In the genomic region with DNA sequence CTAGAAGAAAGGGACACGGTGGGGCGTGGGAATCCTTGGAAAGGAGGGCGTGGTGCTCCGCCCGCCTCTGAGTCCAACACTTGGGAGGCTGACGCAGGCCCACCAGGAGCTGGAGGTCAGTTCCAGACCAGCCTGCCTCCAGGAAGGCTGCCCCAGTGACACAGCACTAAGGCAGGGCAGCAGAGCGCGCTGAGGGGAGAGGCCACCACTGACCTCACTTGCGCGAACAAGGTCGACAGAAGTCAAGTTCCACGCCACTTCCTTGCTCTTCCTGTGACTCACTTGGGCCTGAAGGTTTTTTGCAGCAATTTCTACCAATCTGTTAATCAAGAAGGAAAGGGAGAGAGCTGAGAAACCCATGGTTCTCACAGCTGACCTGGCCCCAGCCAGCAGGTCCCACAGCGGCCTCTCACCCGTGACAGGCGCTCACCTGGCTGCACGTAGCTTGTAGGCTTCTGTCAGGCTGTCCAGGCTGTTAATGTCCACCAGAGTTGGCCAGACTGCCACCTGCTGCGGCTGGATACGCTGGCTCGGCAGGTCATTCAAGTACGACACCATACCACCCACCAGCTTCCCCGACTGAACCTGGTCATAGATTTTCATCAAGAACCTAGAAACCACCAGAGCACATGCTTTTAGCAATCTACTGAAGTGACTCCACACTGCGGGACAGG, we compare ENCODE assay signal across 17 mouse cellular contexts. TPM values are rescaled to one million over a fixed set of nuclear protein-coding genes. Genes with fewer than 3 reads are reported as not detected.
DNase-seq lines count a peak whose midpoint lies in the region; ATAC-seq and TF ChIP-seq lines count a peak whose summit lies in the region.
"Had no signal": no experiment of that assay in that cellular context is flagged by ENCODE, and none has a peak within 500 bp of the region (broad histone marks: within the 10 kb centered on the region; RNA-seq: fewer than 3 reads in every experiment).

No protein-coding gene starts in this region.

- no peak overlapping the region for H3K27ac ChIP-seq in intestine, embryonic 15.5 days
- no peak overlapping the region for H3K27ac ChIP-seq in intestine, embryonic 16.5 days (ENCODE audit: low read length)
- peak overlapping the region; percentile 15; the same call in 1 of the 2 replicates for H3K27ac ChIP-seq in intestine, postnatal 0 days (ENCODE audit: low read depth, low read length)
- peak overlapping the region; percentile 87 for H3K27ac ChIP-seq in kidney, embryonic 16.5 days (ENCODE audit: low read length)
- H3K27ac ChIP-seq: embryonic facial prominence, embryonic 12.5 days; heart, embryonic 15.5 days; neural tube, embryonic 13.5 days had no signal

- no peak overlapping the region for H3K9ac ChIP-seq in intestine, embryonic 15.5 days
- no peak overlapping the region for H3K9ac ChIP-seq in intestine, embryonic 16.5 days (ENCODE audit: low read depth, low read length)
- no peak overlapping the region for H3K9ac ChIP-seq in intestine, postnatal 0 days (ENCODE audit: low read depth, low read length)
- no peak overlapping the region for H3K9ac ChIP-seq in kidney, embryonic 16.5 days (replicated peaks; ENCODE audit: low read length)
- H3K9ac ChIP-seq: embryonic facial prominence, embryonic 12.5 days; heart, embryonic 15.5 days; neural tube, embryonic 13.5 days had no signal

- peaks cover 48% of the 10 kb centered on the region for H3K36me3 ChIP-seq in intestine, embryonic 15.5 days
- H3K36me3 ChIP-seq in intestine, embryonic 16.5 days (ENCODE audit: control insufficient read depth, insufficient read depth, low read length), result peaks cover 22% of the 10 kb centered on the region
- peaks cover 75% of the 10 kb centered on the region for H3K36me3 ChIP-seq in intestine, postnatal 0 days (ENCODE audit: control insufficient read depth, insufficient read depth)
- peaks cover 53% of the 10 kb centered on the region for H3K36me3 ChIP-seq in kidney, embryonic 16.5 days (ENCODE audit: insufficient read depth, low read length)

- no peak overlapping the region for H3K4me2 ChIP-seq in intestine, embryonic 15.5 days (replicated peaks)
- no peak overlapping the region for H3K4me2 ChIP-seq in intestine, embryonic 16.5 days (ENCODE audit: low read depth, low read length)
- H3K4me2 ChIP-seq in intestine, postnatal 0 days (replicated peaks; ENCODE audit: low read depth), result no peak overlapping the region
- no peak overlapping the region for H3K4me2 ChIP-seq in kidney, embryonic 16.5 days (replicated peaks; ENCODE audit: low read depth, low read length)
- H3K4me2 ChIP-seq: embryonic facial prominence, embryonic 12.5 days; heart, embryonic 15.5 days; neural tube, embryonic 13.5 days had no signal

- no peak overlapping the region for H3K4me3 ChIP-seq in intestine, embryonic 15.5 days (replicated peaks)
- no peak overlapping the region for H3K4me3 ChIP-seq in intestine, embryonic 16.5 days (ENCODE audit: low read length)
- no peak overlapping the region for H3K4me3 ChIP-seq in intestine, postnatal 0 days (ENCODE audit: low read depth, low read length)
- H3K4me3 ChIP-seq in kidney, embryonic 16.5 days (ENCODE audit: low read length), result no peak overlapping the region
- H3K4me3 ChIP-seq: embryonic facial prominence, embryonic 12.5 days; heart, embryonic 15.5 days; neural tube, embryonic 13.5 days had no signal

- whole genome bisulfite sequencing in intestine, embryonic 15.5 days, result 86% methylated on average over 22 of the region's 22 CpGs
- WGBS in intestine, embryonic 16.5 days, result 85% methylated on average over 22 of the region's 22 CpGs
- 82% methylated on average over 22 of the region's 22 CpGs for WGBS in intestine, postnatal 0 days
- 66% methylated on average over 22 of the region's 22 CpGs for WGBS in kidney, embryonic 16.5 days

- 0 out of 2 replicates have a peak, but pooled peaks cover 2% of the 10 kb centered on the region for H3K4me1 ChIP-seq in intestine, embryonic 15.5 days (replicated peaks)
- no peaks in the 10 kb centered on the region for H3K4me1 ChIP-seq in intestine, embryonic 16.5 days (ENCODE audit: control insufficient read depth, insufficient read depth, low read length)
- H3K4me1 ChIP-seq in intestine, postnatal 0 days (replicated peaks; ENCODE audit: control insufficient read depth, insufficient read depth, low read length), result no peaks in the 10 kb centered on the region
- H3K4me1 ChIP-seq in kidney, embryonic 16.5 days (ENCODE audit: insufficient read depth, low read length), result peaks cover 8% of the 10 kb centered on the region; the same call in 1 of the 2 replicates
- H3K4me1 ChIP-seq: embryonic facial prominence, embryonic 12.5 days; heart, embryonic 15.5 days; neural tube, embryonic 13.5 days had no signal

- ATAC-seq in intestine, embryonic 15.5 days, result 0 out of 2 replicates have a peak, but pooled peaks have one; percentile 27
- no peak for ATAC-seq in intestine, embryonic 16.5 days
- ATAC-seq in intestine, postnatal 0 days, result peak; percentile 20; the same call in 1 of the 2 replicates
- ATAC-seq in kidney, embryonic 16.5 days (ENCODE audit: low FRiP score, low TSS enrichment), result peak; percentile 88
- no peak for ATAC-seq in erythroblast, adult 5-6 weeks (replicated peaks; ENCODE audit: low FRiP score, poor library complexity, severe bottlenecking)

- no peak for TF ChIP-seq CTCF in intestine, postnatal 0 days (IDR thresholded peaks at IDR 0.05; ENCODE audit: low read depth)

- no peak for DNase-seq in right cerebral cortex, postnatal 36 days (ENCODE audit: low spot score in 2 of 2)
- DNase-seq in layer of hippocampus, adult 11-12 months (ENCODE audit: low spot score), result no peak
- DNase-seq: cerebellum, adult 11 months; gastrocnemius, postnatal 10 days; heart, adult 18-20 months; lung, adult 2 months; lung, postnatal 36 days; right cerebral cortex, postnatal 14 days; thymus, postnatal 14 days had no signal

- H3K9me3 ChIP-seq in intestine, embryonic 15.5 days, result no peaks in the 10 kb centered on the region
- H3K9me3 ChIP-seq in intestine, embryonic 16.5 days (ENCODE audit: control insufficient read depth, low read length), result no peaks in the 10 kb centered on the region
- no peaks in the 10 kb centered on the region for H3K9me3 ChIP-seq in intestine, postnatal 0 days (ENCODE audit: control insufficient read depth)
- no peaks in the 10 kb centered on the region for H3K9me3 ChIP-seq in kidney, embryonic 16.5 days (ENCODE audit: low read length)
- H3K9me3 ChIP-seq: embryonic facial prominence, embryonic 12.5 days; heart, embryonic 15.5 days; neural tube, embryonic 13.5 days had no signal

- no peaks in the 10 kb centered on the region for H3K27me3 ChIP-seq in intestine, embryonic 15.5 days (replicated peaks)
- no peaks in the 10 kb centered on the region for H3K27me3 ChIP-seq in intestine, embryonic 16.5 days (replicated peaks; ENCODE audit: control insufficient read depth, insufficient read depth, low read length)
- H3K27me3 ChIP-seq in intestine, postnatal 0 days (replicated peaks; ENCODE audit: control insufficient read depth, insufficient read depth, low read length), result no peaks in the 10 kb centered on the region
- no peaks in the 10 kb centered on the region for H3K27me3 ChIP-seq in kidney, embryonic 16.5 days (ENCODE audit: insufficient read depth, low read length)
- H3K27me3 ChIP-seq: embryonic facial prominence, embryonic 12.5 days; heart, embryonic 15.5 days; neural tube, embryonic 13.5 days had no signal

RNA-seq across cellular contexts. Expression of a gene that starts 6.9 kb away (rescaled TPM):
- 20.8 and 22.0 TPM in 2 replicates for polyA plus RNA-seq in intestine, embryonic 15.5 days (2015; fragmentation: Nextera tagmentation; extraction: Ambion mirVana)
- 15.4 and 16.9 TPM in 2 replicates for polyA plus RNA-seq in intestine, embryonic 16.5 days (2015; fragmentation: Nextera tagmentation; extraction: Ambion mirVana)
- 3.7 and 4.8 TPM in 2 replicates for polyA plus RNA-seq in intestine, postnatal 0 days (2015; fragmentation: Nextera tagmentation; extraction: Ambion mirVana)
- 38.7 and 45.6 TPM in 2 replicates for polyA plus RNA-seq in kidney, embryonic 16.5 days (2015; fragmentation: Nextera tagmentation; extraction: Ambion mirVana)
- 6.1 and 14.6 TPM in 2 replicates for total RNA-seq in erythroblast, adult 5-6 weeks (2015; ENCODE audit: low replicate concordance)
- 6.0 and 6.7 TPM in 2 replicates for total RNA-seq in erythroblast, adult 5-6 weeks (2017; ENCODE audit: low replicate concordance)

RNA-seq across cellular contexts. Expression of a gene that starts 23.7 kb away (rescaled TPM):
- polyA plus RNA-seq in intestine, embryonic 15.5 days (2015; fragmentation: Nextera tagmentation; extraction: Ambion mirVana), result 98.0 and 100 TPM in 2 replicates
- polyA plus RNA-seq in intestine, embryonic 16.5 days (2015; fragmentation: Nextera tagmentation; extraction: Ambion mirVana), result 106 and 115 TPM in 2 replicates
- 64.6 and 66.8 TPM in 2 replicates for polyA plus RNA-seq in intestine, postnatal 0 days (2015; fragmentation: Nextera tagmentation; extraction: Ambion mirVana)
- 85.0 and 85.9 TPM in 2 replicates for polyA plus RNA-seq in kidney, embryonic 16.5 days (2015; fragmentation: Nextera tagmentation; extraction: Ambion mirVana)
- 10.4 and 14.4 TPM in 2 replicates for total RNA-seq in erythroblast, adult 5-6 weeks (2015; ENCODE audit: low replicate concordance)
- 2.7 and 6.4 TPM in 2 replicates for total RNA-seq in erythroblast, adult 5-6 weeks (2017; ENCODE audit: low replicate concordance)

RNA-seq across cellular contexts. Expression of a gene that starts 23.9 kb away (rescaled TPM):
- 56.9 and 59.4 TPM in 2 replicates for polyA plus RNA-seq in intestine, embryonic 15.5 days (2015; fragmentation: Nextera tagmentation; extraction: Ambion mirVana)
- polyA plus RNA-seq in intestine, embryonic 16.5 days (2015; fragmentation: Nextera tagmentation; extraction: Ambion mirVana), result 85.5 and 104 TPM in 2 replicates
- 98.9 and 114 TPM in 2 replicates for polyA plus RNA-seq in intestine, postnatal 0 days (2015; fragmentation: Nextera tagmentation; extraction: Ambion mirVana)
- 46.1 and 48.8 TPM in 2 replicates for polyA plus RNA-seq in kidney, embryonic 16.5 days (2015; fragmentation: Nextera tagmentation; extraction: Ambion mirVana)
- 8.3 and 8.6 TPM in 2 replicates for total RNA-seq in erythroblast, adult 5-6 weeks (2015; ENCODE audit: low replicate concordance)
- 11.3 and 12.7 TPM in 2 replicates for total RNA-seq in erythroblast, adult 5-6 weeks (2017; ENCODE audit: low replicate concordance)

RNA-seq across cellular contexts. Expression of a gene that starts 36.2 kb away (rescaled TPM):
- 107 and 109 TPM in 2 replicates for polyA plus RNA-seq in intestine, embryonic 15.5 days (2015; fragmentation: Nextera tagmentation; extraction: Ambion mirVana)
- 104 and 110 TPM in 2 replicates for polyA plus RNA-seq in intestine, embryonic 16.5 days (2015; fragmentation: Nextera tagmentation; extraction: Ambion mirVana)
- polyA plus RNA-seq in intestine, postnatal 0 days (2015; fragmentation: Nextera tagmentation; extraction: Ambion mirVana), result 35.6 and 38.5 TPM in 2 replicates
- 119 and 120 TPM in 2 replicates for polyA plus RNA-seq in kidney, embryonic 16.5 days (2015; fragmentation: Nextera tagmentation; extraction: Ambion mirVana)
- total RNA-seq in erythroblast, adult 5-6 weeks (2015; ENCODE audit: low replicate concordance), result 10.0 and 19.8 TPM in 2 replicates
- 5.2 and 6.7 TPM in 2 replicates for total RNA-seq in erythroblast, adult 5-6 weeks (2017; ENCODE audit: low replicate concordance)

RNA-seq across cellular contexts. Expression of a gene that starts 44.0 kb away (rescaled TPM):
- polyA plus RNA-seq in intestine, embryonic 15.5 days (2015; fragmentation: Nextera tagmentation; extraction: Ambion mirVana), result 6.4 and 7.1 TPM in 2 replicates
- 7.7 and 9.3 TPM in 2 replicates for polyA plus RNA-seq in intestine, embryonic 16.5 days (2015; fragmentation: Nextera tagmentation; extraction: Ambion mirVana)
- 3.1 and 3.3 TPM in 2 replicates for polyA plus RNA-seq in intestine, postnatal 0 days (2015; fragmentation: Nextera tagmentation; extraction: Ambion mirVana)
- polyA plus RNA-seq in kidney, embryonic 16.5 days (2015; fragmentation: Nextera tagmentation; extraction: Ambion mirVana), result 4.9 and 6.3 TPM in 2 replicates
- 0.38 and 2.3 TPM in 2 replicates for total RNA-seq in erythroblast, adult 5-6 weeks (2015; ENCODE audit: low replicate concordance)
- 0.28 and 3.3 TPM in 2 replicates for total RNA-seq in erythroblast, adult 5-6 weeks (2017; ENCODE audit: low replicate concordance)

Comparison
In these comparisons a context has a peak if more than half of its experiments do, and no peak if none do; other contexts are left out.
1. ATAC-seq: peak in intestine, embryonic 15.5 days (single experiment), intestine, postnatal 0 days (single experiment) and kidney, embryonic 16.5 days (single experiment); none in intestine, embryonic 16.5 days (single experiment) and erythroblast, adult 5-6 weeks (single experiment).
2. H3K27ac ChIP-seq: peak in intestine, postnatal 0 days (single experiment) and kidney, embryonic 16.5 days (single experiment); none in intestine, embryonic 15.5 days (single experiment) and intestine, embryonic 16.5 days (single experiment).